Mouse (Mus musculus): ENCODE results near the gene Hfe. TPM values are rescaled to one million over a fixed set of nuclear protein-coding genes. Genes with fewer than 3 reads are reported as not detected.
A peak's percentile ranks its signal among the peaks of the same experiment; 100 is the strongest.
"Not testable (repeated sequence)": the region's sequence is repeated elsewhere in the genome, so short reads cannot be mapped to it uniquely, and the experiment has no call there.

The Hfe gene
- polyA plus RNA-seq, 1 experiment from 2014 or later: 3.7 TPM

GRCm38 (mm10) chr13:23709714-23710373, 810 bp downstream of the Hfe start:
- no peak overlapping the region for H3K27ac ChIP-seq (replicated peaks; ENCODE audit: low read depth, low read length)

GRCm38 (mm10) chr13:23708654-23709053, 2.0 kb downstream of the Hfe start:
- Histone ChIP-seq H3K9ac (ENCODE audit: low read length) (no peak overlapping the region), H3K4me2 (ENCODE audit: low read depth, severe bottlenecking) (no peak overlapping the region), H3K27ac (replicated peaks; ENCODE audit: low read depth, low read length) (no peak overlapping the region), H3K9me3 (ENCODE audit: control insufficient read depth, low read length) (no peaks in the 10 kb centered on the region), H3K4me3 (ENCODE audit: low read depth, low read length) (no peak overlapping the region), H3K27me3 (ENCODE audit: control insufficient read depth, insufficient read depth, low read length) (no peaks in the 10 kb centered on the region), H3K36me3 (ENCODE audit: control insufficient read depth, insufficient read depth, low read length) (no peaks in the 10 kb centered on the region), H3K4me1 (ENCODE audit: control insufficient read depth, insufficient read depth, low read length) (peaks cover 16% of the 10 kb centered on the region)
- WGBS: 63% methylated on average over 4 of the region's 4 CpGs
- ATAC-seq (ENCODE audit: insufficient number of reproducible peaks, low FRiP score, low TSS enrichment, low read depth) (no peak), DNase-seq (ENCODE audit: low spot score) (peak; percentile 22)

More at GRCm38 (mm10) chr13:23709714-23710373, 810 bp downstream of the Hfe start:
- DNase-seq (ENCODE audit: low spot score) (no peak), ATAC-seq (ENCODE audit: insufficient number of reproducible peaks, low FRiP score, low TSS enrichment, low read depth) (peak; percentile 44; the same call in 1 of the 2 replicates)
- WGBS: 12% methylated on average over 15 of the region's 15 CpGs
- Histone ChIP-seq H3K27me3 (ENCODE audit: control insufficient read depth, insufficient read depth, low read length) (no peaks in the 10 kb centered on the region), H3K4me2 (ENCODE audit: low read depth, severe bottlenecking) (peak overlapping the region; percentile 61), H3K4me1 (ENCODE audit: control insufficient read depth, insufficient read depth, low read length) (peaks cover 16% of the 10 kb centered on the region), H3K4me3 (ENCODE audit: low read depth, low read length) (peak overlapping the region; percentile 31), H3K9me3 (ENCODE audit: control insufficient read depth, low read length) (no peaks in the 10 kb centered on the region), H3K9ac (ENCODE audit: low read length) (peak overlapping the region; percentile 32; the same call in 1 of the 2 replicates), H3K36me3 (ENCODE audit: control insufficient read depth, insufficient read depth, low read length) (no peaks in the 10 kb centered on the region)

DNA sequence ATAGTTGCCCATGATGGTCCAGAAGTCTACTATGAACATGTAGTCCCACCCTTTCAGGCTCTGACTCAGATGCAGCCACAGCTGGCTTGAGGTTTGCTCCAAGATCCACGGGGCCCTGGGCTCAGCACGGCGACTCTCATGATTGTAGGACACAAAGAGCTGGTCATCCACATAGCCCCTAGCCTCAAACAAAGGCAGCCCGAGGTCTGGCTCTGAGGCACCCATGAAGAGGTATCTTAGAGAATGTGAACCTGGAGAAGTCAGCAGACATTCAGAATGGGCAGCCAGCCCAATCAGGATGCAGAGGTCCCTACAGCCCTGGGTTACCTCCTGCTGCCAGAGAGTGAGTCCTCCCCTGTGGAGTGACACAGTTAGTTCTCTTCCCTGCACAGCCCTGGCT, 2.6 kb downstream of the Hfe start:
- ATAC-seq (ENCODE audit: insufficient number of reproducible peaks, low FRiP score, low TSS enrichment, low read depth) (0 out of 2 replicates have a peak, but pooled peaks have one; percentile 51), DNase-seq (ENCODE audit: low spot score) (peak; percentile 20)
- Histone ChIP-seq H3K4me1 (ENCODE audit: control insufficient read depth, insufficient read depth, low read length) (peaks cover 16% of the 10 kb centered on the region), H3K27me3 (ENCODE audit: control insufficient read depth, insufficient read depth, low read length) (no peaks in the 10 kb centered on the region), H3K27ac (replicated peaks; ENCODE audit: low read depth, low read length) (no peak overlapping the region), H3K9me3 (ENCODE audit: control insufficient read depth, low read length) (no peaks in the 10 kb centered on the region), H3K9ac (ENCODE audit: low read length) (no peak overlapping the region), H3K4me2 (ENCODE audit: low read depth, severe bottlenecking) (no peak overlapping the region), H3K36me3 (ENCODE audit: control insufficient read depth, insufficient read depth, low read length) (no peaks in the 10 kb centered on the region), H3K4me3 (ENCODE audit: low read depth, low read length) (no peak overlapping the region)
- 89% methylated on average over 4 of the region's 4 CpGs for WGBS

GRCm38 (mm10) chr13:23706771-23707170, 3.9 kb downstream of the Hfe start:
- Histone ChIP-seq H3K4me3 (ENCODE audit: low read depth, low read length) (no peak overlapping the region), H3K27ac (replicated peaks; ENCODE audit: low read depth, low read length) (no peak overlapping the region), H3K36me3 (ENCODE audit: control insufficient read depth, insufficient read depth, low read length) (no peaks in the 10 kb centered on the region), H3K9ac (ENCODE audit: low read length) (no peak overlapping the region), H3K27me3 (ENCODE audit: control insufficient read depth, insufficient read depth, low read length) (no peaks in the 10 kb centered on the region), H3K9me3 (ENCODE audit: control insufficient read depth, low read length) (no peaks in the 10 kb centered on the region), H3K4me1 (ENCODE audit: control insufficient read depth, insufficient read depth, low read length) (peaks cover 16% of the 10 kb centered on the region), H3K4me2 (ENCODE audit: low read depth, severe bottlenecking) (no peak overlapping the region)
- WGBS: 91% methylated on average over 12 of the region's 12 CpGs
- ATAC-seq (ENCODE audit: insufficient number of reproducible peaks, low FRiP score, low TSS enrichment, low read depth) (no peak), DNase-seq (ENCODE audit: low spot score) (peak; percentile 18)

DNA sequence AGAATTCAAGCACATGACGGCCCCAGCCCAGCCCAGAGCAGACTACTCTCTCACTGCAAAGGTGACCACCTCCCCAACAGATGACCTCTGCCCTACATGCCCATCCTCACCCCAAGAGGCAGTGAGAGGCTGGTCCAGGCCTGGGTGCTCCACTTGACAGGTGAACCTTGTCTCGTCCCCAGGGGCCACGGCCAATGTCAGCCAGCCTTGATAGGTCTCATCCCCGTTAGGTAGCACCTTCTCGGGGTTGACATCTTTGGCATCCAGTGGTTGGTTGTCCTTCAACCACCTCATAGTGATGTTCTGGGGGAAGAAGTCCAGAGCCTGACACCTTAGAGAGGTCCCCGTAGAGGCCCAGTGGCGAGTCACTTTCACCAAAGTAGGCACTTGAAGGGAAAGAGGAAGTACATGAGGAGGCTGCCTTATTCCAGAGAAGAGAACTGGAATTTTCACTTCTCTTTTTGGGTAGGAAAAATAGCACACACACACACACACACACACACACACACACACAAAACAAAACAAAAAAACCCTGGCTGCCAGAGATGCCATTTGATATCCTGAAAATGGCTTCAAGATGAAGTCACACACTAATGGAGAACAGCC, 4.8 kb downstream of the Hfe start:
- ATAC-seq (ENCODE audit: insufficient number of reproducible peaks, low FRiP score, low TSS enrichment, low read depth): no peak
- no peaks in the 10 kb centered on the region for H3K9me3 ChIP-seq (ENCODE audit: control insufficient read depth, low read length)
- no peak overlapping the region for H3K4me2 ChIP-seq (ENCODE audit: low read depth, severe bottlenecking)
- H3K27me3 ChIP-seq (ENCODE audit: control insufficient read depth, insufficient read depth, low read length): no peaks in the 10 kb centered on the region
- H3K9ac ChIP-seq (ENCODE audit: low read length): no peak overlapping the region
- no peak overlapping the region for H3K4me3 ChIP-seq (ENCODE audit: low read depth, low read length)
- peaks cover 16% of the 10 kb centered on the region for H3K4me1 ChIP-seq (ENCODE audit: control insufficient read depth, insufficient read depth, low read length)
- H3K27ac ChIP-seq (replicated peaks; ENCODE audit: low read depth, low read length): no peak overlapping the region
- peak; percentile 17 for DNase-seq (ENCODE audit: low spot score)
- WGBS: 94% methylated on average over 7 of the region's 7 CpGs
- H3K36me3 ChIP-seq (ENCODE audit: control insufficient read depth, insufficient read depth, low read length): no peaks in the 10 kb centered on the region

DNA sequence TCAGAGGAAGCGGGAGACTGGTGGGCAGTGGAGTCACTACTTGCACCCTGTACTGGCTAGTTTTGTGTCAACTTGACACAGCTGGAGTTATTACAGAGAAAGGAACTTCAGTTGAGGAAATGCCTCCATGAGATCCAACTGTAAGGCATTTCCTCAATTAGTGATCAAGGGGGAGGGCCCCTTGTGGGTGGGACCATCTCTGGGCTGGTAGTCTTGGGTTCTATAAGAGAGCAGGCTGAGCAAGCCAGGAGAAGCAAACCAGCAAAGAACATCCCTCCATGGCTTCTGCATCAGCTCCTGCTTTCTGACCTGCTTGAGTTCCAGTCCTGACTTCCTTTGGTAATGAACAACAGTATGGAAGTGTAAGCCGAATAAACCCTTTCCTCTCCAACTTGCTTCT, 7.9 kb downstream of the Hfe start:
- H3K27me3 ChIP-seq (ENCODE audit: control insufficient read depth, insufficient read depth, low read length); H3K4me2 ChIP-seq (ENCODE audit: low read depth, severe bottlenecking); H3K9ac ChIP-seq (ENCODE audit: low read length); H3K4me3 ChIP-seq (ENCODE audit: low read depth, low read length); H3K4me1 ChIP-seq (ENCODE audit: control insufficient read depth, insufficient read depth, low read length); H3K36me3 ChIP-seq (ENCODE audit: control insufficient read depth, insufficient read depth, low read length); H3K27ac ChIP-seq (replicated peaks; ENCODE audit: low read depth, low read length); ATAC-seq (ENCODE audit: insufficient number of reproducible peaks, low FRiP score, low TSS enrichment, low read depth); H3K9me3 ChIP-seq (ENCODE audit: control insufficient read depth, low read length); DNase-seq (ENCODE audit: low spot score): not testable (repeated sequence)
- 93% methylated on average over 2 of the region's 2 CpGs for WGBS

GRCm38 (mm10) chr13:23702220-23702619, 8.4 kb downstream of the Hfe start:
- no peak overlapping the region for H3K9ac ChIP-seq (ENCODE audit: low read length)
- no peaks in the 10 kb centered on the region for H3K27me3 ChIP-seq (ENCODE audit: control insufficient read depth, insufficient read depth, low read length)
- H3K27ac ChIP-seq (replicated peaks; ENCODE audit: low read depth, low read length): no peak overlapping the region
- H3K4me3 ChIP-seq (ENCODE audit: low read depth, low read length): no peak overlapping the region
- H3K9me3 ChIP-seq (ENCODE audit: control insufficient read depth, low read length): no peaks in the 10 kb centered on the region
- no peak overlapping the region for H3K4me2 ChIP-seq (ENCODE audit: low read depth, severe bottlenecking)
- no peaks in the 10 kb centered on the region for H3K4me1 ChIP-seq (ENCODE audit: control insufficient read depth, insufficient read depth, low read length)
- H3K36me3 ChIP-seq (ENCODE audit: control insufficient read depth, insufficient read depth, low read length): no peaks in the 10 kb centered on the region
- DNase-seq (ENCODE audit: low spot score): peak; percentile 13
- ATAC-seq (ENCODE audit: insufficient number of reproducible peaks, low FRiP score, low TSS enrichment, low read depth): no peak
- 83% methylated on average over 4 of the region's 4 CpGs for WGBS

DNA sequence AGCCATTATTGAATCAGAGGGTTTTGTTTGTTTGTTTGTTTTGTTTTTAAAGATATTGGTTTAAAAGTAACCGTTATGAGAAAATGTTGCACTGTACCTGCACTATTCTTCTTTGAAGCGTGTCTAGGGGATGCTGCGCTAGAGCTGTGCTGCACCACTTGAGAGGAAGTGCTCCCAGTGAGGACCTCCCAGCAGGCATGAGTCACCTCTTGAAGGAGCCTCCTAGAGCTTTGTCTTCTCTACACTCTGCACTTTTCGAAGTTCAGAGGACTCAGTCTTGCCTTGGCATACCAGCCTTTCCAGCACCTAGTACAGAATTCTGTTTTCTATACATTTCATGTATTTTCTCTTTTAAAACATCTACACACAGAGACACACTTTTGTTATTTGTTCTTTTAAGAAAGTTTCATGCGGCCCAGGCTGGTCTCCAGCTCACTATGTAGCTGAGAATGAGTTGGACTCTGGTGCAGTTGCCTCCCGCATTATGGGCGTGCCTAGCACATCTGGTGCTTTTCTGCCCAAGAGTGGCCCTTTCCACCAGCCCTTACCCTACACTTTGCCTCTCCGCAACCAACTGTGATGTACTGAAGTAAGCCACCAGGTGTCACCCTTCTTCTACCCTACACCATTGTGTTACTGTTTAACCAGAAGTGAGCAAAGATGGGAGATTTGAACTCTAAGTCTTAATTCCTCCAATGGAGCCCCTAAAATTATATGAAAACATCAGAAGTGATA, 9.7 kb downstream of the Hfe start:
- ATAC-seq (ENCODE audit: insufficient number of reproducible peaks, low FRiP score, low TSS enrichment, low read depth) (peak; percentile 66), DNase-seq (ENCODE audit: low spot score) (peak; percentile 81)
- Histone ChIP-seq H3K27me3 (ENCODE audit: control insufficient read depth, insufficient read depth, low read length) (no peaks in the 10 kb centered on the region), H3K4me2 (ENCODE audit: low read depth, severe bottlenecking) (no peak overlapping the region), H3K4me3 (ENCODE audit: low read depth, low read length) (no peak overlapping the region), H3K4me1 (ENCODE audit: control insufficient read depth, insufficient read depth, low read length) (no peaks in the 10 kb centered on the region), H3K36me3 (ENCODE audit: control insufficient read depth, insufficient read depth, low read length) (no peaks in the 10 kb centered on the region), H3K9ac (ENCODE audit: low read length) (no peak overlapping the region), H3K27ac (replicated peaks; ENCODE audit: low read depth, low read length) (no peak overlapping the region), H3K9me3 (ENCODE audit: control insufficient read depth, low read length) (no peaks in the 10 kb centered on the region)
- WGBS: 33% methylated on average over 8 of the region's 8 CpGs
